Mouse (Mus musculus) erythroblast, embryonic 14.5 days (primary cell): ENCODE results near the gene Palm.

Experiments used
- GATA1 ChIP-seq: IDR thresholded peaks from 2 replicates; pipeline ENCODE4 v1.6.1; 2012; ENCODE audit warnings: low read length, inconsistent platforms, mixed read lengths
- TAL1 ChIP-seq: IDR thresholded peaks from 3 replicates; pipeline ENCODE4 v1.6.1; 2012; ENCODE audit warnings: low read length, inconsistent platforms, mixed read lengths

DNA sequence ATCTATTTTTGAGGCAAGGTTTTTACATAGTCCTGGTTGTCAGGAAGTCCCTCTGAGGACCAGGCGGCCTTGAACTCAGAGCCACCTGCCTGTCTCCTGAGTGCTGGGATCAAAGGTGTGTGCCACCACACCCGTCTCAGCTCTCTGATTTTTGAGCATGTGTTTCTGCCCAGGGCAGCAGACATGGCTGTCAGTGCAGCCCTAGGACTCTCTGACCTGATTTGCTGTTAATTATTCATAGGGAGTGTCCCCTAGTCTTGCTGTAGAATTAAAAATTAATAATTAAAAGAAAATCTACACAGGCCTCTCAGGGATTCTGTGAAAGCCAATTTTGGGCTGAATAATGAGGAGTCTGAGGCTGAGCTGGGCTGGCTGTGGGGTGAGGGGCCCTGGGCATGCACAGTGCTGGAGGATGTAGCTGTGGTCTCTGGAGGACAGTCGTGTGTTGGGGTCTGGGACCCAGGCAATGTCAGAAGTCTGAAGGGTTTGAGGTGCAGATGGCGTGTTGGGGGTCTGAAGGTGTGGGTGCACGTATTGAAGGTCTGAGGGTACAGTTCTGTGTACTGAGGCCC lies 21.0 kb downstream of the Palm start:
- TF ChIP-seq GATA1 (no peak), TAL1 (no peak)
